Mouse (Mus musculus) midbrain, embryonic 11.5 days (tissue): ENCODE measurements around the gene Dlat. TPM values are rescaled to one million over a fixed set of nuclear protein-coding genes. Genes with fewer than 3 reads are reported as not detected.
"Not testable (repeated sequence)": the region's sequence is repeated elsewhere in the genome, so short reads cannot be mapped to it uniquely, and the experiment has no call there.

Source experiments
- ATAC-seq: fragments of 200-750 bp; cut with Nextera tagmentation; 2 replicates; pipeline ENCODE4 v1.8.0; 2017; ENCODE audit warnings: moderate TSS enrichment, moderate library complexity; ENCODE audit not compliant: low FRiP score
- DNase-seq: peaks from one replicate; pipeline ENCODE4 v3.0.0; 2015; ENCODE audit warnings: low spot score; ENCODE audit errors: missing footprints
- H3K27ac ChIP-seq: fragments of 300-500 bp; sonication (generic); 2 replicates; pipeline ENCODE4 v1.5.1; 2014; ENCODE audit warnings: low read depth, low read length
- H3K27me3 ChIP-seq: fragments of 300-500 bp; sonication (generic); 2 replicates; pipeline ENCODE4 v1.6.1; 2014; ENCODE audit warnings: mild to moderate bottlenecking, low read length, moderate library complexity, mixed read lengths; ENCODE audit not compliant: control insufficient read depth, insufficient read depth
- H3K36me3 ChIP-seq: fragments of 300-500 bp; sonication (generic); 2 replicates; pipeline ENCODE4 v1.6.1; 2014; ENCODE audit warnings: mild to moderate bottlenecking, low read length, moderate library complexity, mixed read lengths; ENCODE audit not compliant: control insufficient read depth, insufficient read depth
- H3K4me1 ChIP-seq: fragments of 300-500 bp; sonication (generic); 2 replicates; pipeline ENCODE4 v1.6.1; 2014; ENCODE audit warnings: low read length; ENCODE audit not compliant: control insufficient read depth, insufficient read depth
- H3K4me2 ChIP-seq: fragments of 300-500 bp; sonication (generic); 2 replicates; pipeline ENCODE4 v1.6.1; 2014; ENCODE audit warnings: mild to moderate bottlenecking, moderate library complexity
- H3K4me3 ChIP-seq: fragments of 300-500 bp; sonication (generic); 2 replicates; pipeline ENCODE4 v1.5.1; 2014; ENCODE audit warnings: low read depth, low read length
- H3K9ac ChIP-seq: fragments of 300-500 bp; sonication (generic); 2 replicates; pipeline ENCODE4 v1.6.1; 2014; ENCODE audit warnings: low read length
- H3K9me3 ChIP-seq: fragments of 300-500 bp; sonication (generic); 2 replicates; pipeline ENCODE4 v1.6.1; 2016; ENCODE audit warnings: low read length; ENCODE audit not compliant: control insufficient read depth
- WGBS: fragments of 180-500 bp; shearing (Covaris S2); extraction: QIAGEN DNeasy Blood & Tissue Kit; methylation state at CpG from one replicate; pipeline ENCODE4 v1.1.7; 2014; 5-methylcytosine and 5-hydroxymethylcytosine counted together
- polyA plus RNA-seq: library from polyadenylated mRNA; unstranded; fragments of >200 nt; fragmentation: Nextera tagmentation; extraction: Ambion mirVana; gene quantifications from 2 replicates; pipeline ENCODE4 v1.2.1, GENCODE M21; 2014

Dlat gene
- polyA plus RNA-seq, 1 experiment from 2014 or later, result 63.5 TPM

- no peak overlapping the region for H3K27ac ChIP-seq
- H3K36me3 ChIP-seq, result peaks cover 6% of the 10 kb centered on the region; the same call in 1 of the 2 replicates
- H3K4me2 ChIP-seq, result no peak overlapping the region
- H3K4me1 ChIP-seq, result no peaks in the 10 kb centered on the region
- H3K9me3 ChIP-seq, result no peaks in the 10 kb centered on the region
- no peaks in the 10 kb centered on the region for H3K27me3 ChIP-seq
- H3K9ac ChIP-seq, result no peak overlapping the region
- 60% methylated on average over 2 of the region's 2 CpGs for WGBS
- ATAC-seq (no peak), DNase-seq (no peak)
- no peak overlapping the region for H3K4me3 ChIP-seq
Observed at GRCm38 (mm10) chr9:50633059-50633458, 26.5 kb downstream of the Dlat start.

DNA sequence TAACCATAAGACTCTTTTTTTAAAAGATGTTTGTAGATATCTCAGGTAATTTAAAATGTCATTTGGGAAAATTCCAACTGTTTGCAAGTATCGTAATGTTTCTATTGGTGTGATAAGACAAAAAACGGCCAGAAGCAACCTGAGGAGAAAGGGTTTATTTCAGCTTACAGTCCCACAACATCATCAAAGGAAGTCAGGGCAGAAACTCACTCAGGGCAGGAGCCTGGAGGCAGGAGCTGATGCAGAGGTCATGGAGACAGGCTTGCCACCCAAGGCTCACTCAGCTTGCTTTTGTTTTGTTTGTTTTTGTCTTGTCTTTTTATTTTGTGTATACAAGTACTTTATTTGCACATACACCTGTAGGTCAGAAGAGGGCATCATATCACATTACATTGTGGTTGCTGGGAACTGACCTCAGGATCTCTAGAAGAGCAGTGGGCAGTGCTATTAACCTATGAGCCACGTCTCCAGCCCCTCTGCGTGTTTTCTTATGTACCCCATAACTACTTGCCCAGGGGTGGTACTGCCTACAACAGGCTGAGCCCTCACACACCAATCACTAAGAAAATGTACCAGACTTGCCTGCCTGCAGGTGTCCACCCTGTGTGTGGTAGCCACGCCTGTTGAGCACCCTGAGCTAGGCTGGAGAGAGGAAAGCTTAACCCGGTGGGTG lies 27.4 kb downstream of the Dlat start:
- H3K4me3 ChIP-seq, result no peak overlapping the region
- H3K9me3 ChIP-seq, result no peaks in the 10 kb centered on the region
- H3K9ac ChIP-seq, result no peak overlapping the region
- H3K36me3 ChIP-seq, result peaks cover 4% of the 10 kb centered on the region; the same call in 1 of the 2 replicates
- no peak overlapping the region for H3K4me2 ChIP-seq
- no peak overlapping the region for H3K27ac ChIP-seq
- H3K27me3 ChIP-seq, result no peaks in the 10 kb centered on the region
- ATAC-seq (no peak), DNase-seq (no peak)
- 91% methylated on average over 6 of the region's 6 CpGs for WGBS
- H3K4me1 ChIP-seq, result no peaks in the 10 kb centered on the region

- ATAC-seq, result not testable (repeated sequence)
Observed at GRCm38 (mm10) chr9:50630903-50631302, 28.7 kb downstream of the Dlat start.

GRCm38 (mm10) chr9:50617794-50618330 lies 41.7 kb downstream of the Dlat start:
- H3K4me2 ChIP-seq, result peak overlapping the region; percentile 61; the same call in 1 of the 2 replicates
- DNase-seq, result no peak
- no peaks in the 10 kb centered on the region for H3K27me3 ChIP-seq
- peak overlapping the region; percentile 96 for H3K4me3 ChIP-seq
- peaks cover 5% of the 10 kb centered on the region; the same call in 1 of the 2 replicates for H3K36me3 ChIP-seq
- 66% methylated on average over 9 of the region's 9 CpGs for WGBS
- H3K9ac ChIP-seq, result no peak overlapping the region
- peaks cover 7% of the 10 kb centered on the region for H3K4me1 ChIP-seq
- no peak for ATAC-seq
- no peak overlapping the region for H3K27ac ChIP-seq
- no peaks in the 10 kb centered on the region for H3K9me3 ChIP-seq

More at GRCm38 (mm10) chr9:50630903-50631302, 28.7 kb downstream of the Dlat start:
- not testable (repeated sequence) for H3K9me3 ChIP-seq, H3K4me3 ChIP-seq, H3K27ac ChIP-seq, H3K9ac ChIP-seq, H3K4me1 ChIP-seq, H3K27me3 ChIP-seq, H3K36me3 ChIP-seq, DNase-seq, H3K4me2 ChIP-seq
- WGBS, result 95% methylated on average over 6 of the region's 8 CpGs

DNA sequence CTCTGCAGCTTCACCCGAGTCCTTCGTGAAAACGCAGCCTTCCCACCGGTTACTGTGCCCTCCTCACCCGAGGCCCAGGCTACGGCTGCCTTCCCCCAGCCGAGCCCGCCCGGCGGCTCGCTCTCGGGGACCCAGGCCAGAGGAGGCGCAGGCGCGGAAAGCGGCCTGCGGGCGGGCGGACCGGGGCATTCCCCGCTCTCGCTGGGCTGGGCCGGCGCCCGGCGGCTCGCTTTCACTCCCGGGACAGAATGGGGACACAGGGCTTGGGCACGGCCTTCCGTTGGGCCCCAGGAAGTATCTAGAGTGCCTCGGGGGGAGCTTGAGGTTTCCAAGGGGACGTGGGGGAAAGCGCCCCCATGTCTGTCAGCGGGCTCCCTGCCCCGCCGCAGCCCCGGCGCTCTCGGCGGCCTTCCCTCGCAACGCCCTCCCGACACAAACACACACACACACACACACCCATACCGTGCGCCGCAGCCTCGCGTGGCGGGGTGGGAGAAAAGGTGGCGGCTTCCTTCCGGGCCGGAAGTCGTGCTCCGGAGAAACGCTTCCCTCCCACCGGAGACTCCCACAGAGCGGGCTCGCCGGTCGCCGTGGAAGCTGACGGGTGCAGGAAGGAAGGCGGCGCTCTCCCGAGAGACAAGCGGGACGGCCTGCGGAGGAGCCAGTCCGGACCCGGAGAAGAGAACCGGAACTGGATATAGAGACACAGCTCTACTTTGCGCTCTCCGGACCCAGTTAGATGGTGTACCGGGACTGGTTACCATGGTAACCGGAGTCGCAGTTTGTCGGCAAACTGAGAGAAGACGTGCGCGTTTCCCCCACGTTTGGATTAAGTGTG lies 42.6 kb downstream of the Dlat start, which contains the start of the genes Pih1d2 and Nkapd1:
Pih1d2 (plus strand) TSS at position 556 of the 838 bp plus-strand sequence.
Nkapd1 (minus strand) TSS at position 699 of the 838 bp plus-strand sequence.
- Histone ChIP-seq H3K9ac (peak within 1 kb of the TSS; percentile 93), H3K36me3 (peaks cover 8% of the 10 kb centered on the region), H3K4me1 (peaks cover 7% of the 10 kb centered on the region), H3K9me3 (no peaks in the 10 kb centered on the region), H3K4me3 (peak within 1 kb of the TSS; percentile 96), H3K4me2 (peak within 1 kb of the TSS; percentile 61), H3K27me3 (no peaks in the 10 kb centered on the region), H3K27ac (peak within 1 kb of the TSS; percentile 90)
- peak; percentile 94 for ATAC-seq
- under 1% methylated on average over 80 of the region's 81 CpGs for WGBS
- peak; percentile 99 for DNase-seq

- H3K4me3 ChIP-seq, result peak overlapping the region; percentile 96
- H3K27me3 ChIP-seq, result no peaks in the 10 kb centered on the region
- H3K27ac ChIP-seq, result no peak overlapping the region
- no peaks in the 10 kb centered on the region for H3K9me3 ChIP-seq
- DNase-seq (peak; percentile 79), ATAC-seq (no peak)
- WGBS, result 42% methylated on average over 11 of the region's 11 CpGs
- H3K4me2 ChIP-seq, result peak overlapping the region; percentile 61
- peaks cover 11% of the 10 kb centered on the region for H3K36me3 ChIP-seq
- peak overlapping the region; percentile 93 for H3K9ac ChIP-seq
- peaks cover 7% of the 10 kb centered on the region for H3K4me1 ChIP-seq
Observed at GRCm38 (mm10) chr9:50616161-50616560, 43.4 kb downstream of the Dlat start.

- Histone ChIP-seq H3K27ac (no peak overlapping the region), H3K4me3 (no peak overlapping the region), H3K4me1 (peaks cover 7% of the 10 kb centered on the region), H3K27me3 (no peaks in the 10 kb centered on the region), H3K9ac (no peak overlapping the region), H3K9me3 (no peaks in the 10 kb centered on the region), H3K4me2 (no peak overlapping the region), H3K36me3 (peaks cover 21% of the 10 kb centered on the region)
- 94% methylated on average over 4 of the region's 4 CpGs for WGBS
- no peak for DNase-seq
- no peak for ATAC-seq
Observed at GRCm38 (mm10) chr9:50612115-50612514, 47.5 kb downstream of the Dlat start.

GRCm38 (mm10) chr9:50604338-50604737 lies 55.2 kb downstream of the Dlat start:
- Histone ChIP-seq H3K27me3 (no peaks in the 10 kb centered on the region), H3K27ac (no peak overlapping the region; the same call in 1 of the 2 replicates), H3K4me1 (peaks cover 18% of the 10 kb centered on the region), H3K36me3 (peaks cover 3% of the 10 kb centered on the region; the same call in 1 of the 2 replicates), H3K9me3 (no peaks in the 10 kb centered on the region), H3K4me2 (peak overlapping the region; percentile 96), H3K4me3 (peak overlapping the region; percentile 84), H3K9ac (peak overlapping the region; percentile 92)
- WGBS, result 6% methylated on average over 6 of the region's 6 CpGs
- peak; percentile 86 for DNase-seq
- ATAC-seq, result no peak
